Mouse (Mus musculus) embryonic facial prominence, embryonic 11.5 days (tissue): Measurements from ENCODE around the gene Cped1. TPM values are rescaled to one million over a fixed set of nuclear protein-coding genes. Genes with fewer than 3 reads are reported as not detected.

Experiments used
- ATAC-seq: fragments of 200-750 bp; cut with Nextera tagmentation; replicated peaks from 2 replicates; pipeline ENCODE4 v1.8.0; 2017; ENCODE audit warnings: low read depth; ENCODE audit not compliant: insufficient number of reproducible peaks, low FRiP score, low TSS enrichment
- DNase-seq: peaks from one replicate; pipeline ENCODE4 v3.0.0-alpha.2; 2015; ENCODE audit warnings: low spot score
- H3K27ac ChIP-seq: fragments of 300-500 bp; sonication (generic); replicated peaks from 2 replicates; pipeline ENCODE4 v1.5.1; 2014; ENCODE audit warnings: mild to moderate bottlenecking, low read depth, low read length, control low read depth
- H3K27me3 ChIP-seq: fragments of 300-500 bp; sonication (generic); 2 replicates; pipeline ENCODE4 v1.6.1; 2014; ENCODE audit warnings: mild to moderate bottlenecking, low read length, moderate library complexity, mixed read lengths; ENCODE audit not compliant: control insufficient read depth, insufficient read depth
- H3K36me3 ChIP-seq: fragments of 300-500 bp; sonication (generic); replicated peaks from 2 replicates; pipeline ENCODE4 v1.6.1; 2014; ENCODE audit warnings: low read depth, mild to moderate bottlenecking, low read length, moderate library complexity, mixed read lengths; ENCODE audit not compliant: control insufficient read depth, insufficient read depth
- H3K4me1 ChIP-seq: fragments of 300-500 bp; sonication (generic); 2 replicates; pipeline ENCODE4 v1.6.1; 2014; ENCODE audit warnings: low read length, mixed read lengths; ENCODE audit not compliant: control insufficient read depth, insufficient read depth
- H3K4me2 ChIP-seq: fragments of 300-500 bp; sonication (generic); 2 replicates; pipeline ENCODE4 v1.6.1; 2014; ENCODE audit warnings: low read depth, mild to moderate bottlenecking, control low read depth, low read length, moderate library complexity
- H3K4me3 ChIP-seq: fragments of 300-500 bp; sonication (generic); 2 replicates; pipeline ENCODE4 v1.5.1; 2014; ENCODE audit warnings: low read depth, low read length, control low read depth
- H3K9ac ChIP-seq: fragments of 300-500 bp; sonication (generic); replicated peaks from 2 replicates; pipeline ENCODE4 v1.6.1; 2014; ENCODE audit warnings: mild to moderate bottlenecking, control low read depth, low read length
- H3K9me3 ChIP-seq: fragments of 300-500 bp; sonication (generic); replicated peaks from 2 replicates; pipeline ENCODE4 v1.6.1; 2016; ENCODE audit warnings: mild to moderate bottlenecking, low read length, inconsistent platforms, mixed read lengths; ENCODE audit not compliant: control insufficient read depth
- WGBS: fragments of 180-500 bp; shearing (Covaris S2); extraction: QIAGEN DNeasy Blood & Tissue Kit; methylation state at CpG from one replicate; pipeline ENCODE4 v1.1.7; 2014; 5-methylcytosine and 5-hydroxymethylcytosine counted together
- polyA plus RNA-seq: library from polyadenylated mRNA; unstranded; fragments of >200 nt; fragmentation: Nextera tagmentation; extraction: Ambion mirVana; gene quantifications from 2 replicates; pipeline ENCODE4 v1.2.1, GENCODE M21; 2014

The Cped1 gene
- polyA plus RNA-seq, 1 experiment from 2014 or later = 40.2 TPM

DNA sequence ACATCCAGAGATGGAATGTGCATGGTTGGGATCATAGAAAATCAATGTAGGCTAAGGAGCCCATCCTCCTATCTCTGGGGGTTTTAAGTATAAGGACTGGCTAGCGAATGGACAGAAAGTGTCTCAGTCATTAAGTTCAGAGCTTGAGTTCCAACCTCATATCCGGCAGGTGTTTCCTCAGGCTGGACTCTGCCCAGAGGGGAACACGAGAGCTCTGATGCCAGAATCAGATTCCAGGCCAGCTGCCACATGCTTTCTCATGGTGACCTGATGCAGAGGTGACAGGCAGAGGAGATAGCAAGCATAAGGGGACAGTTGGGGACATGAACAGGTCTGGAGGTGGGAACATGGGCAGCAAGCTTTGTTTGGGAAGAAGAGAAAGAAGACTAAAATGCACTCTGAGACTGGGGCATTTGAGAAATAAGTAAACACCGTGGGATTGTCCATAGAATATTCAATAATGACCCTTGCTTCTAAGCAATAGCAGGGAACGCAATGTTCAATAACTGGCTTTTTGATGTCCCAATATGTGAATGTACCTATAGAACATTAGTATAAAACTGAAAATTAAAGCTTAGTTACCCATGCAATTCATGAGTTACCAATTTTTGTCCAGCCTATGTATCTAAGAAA lies 15.7 kb downstream of the Cped1 start:
- Histone ChIP-seq H3K4me3 (no peak overlapping the region), H3K9me3 (no peaks in the 10 kb centered on the region), H3K9ac (no peak overlapping the region), H3K4me2 (no peak overlapping the region), H3K27ac (no peak overlapping the region), H3K36me3 (no peaks in the 10 kb centered on the region), H3K27me3 (no peaks in the 10 kb centered on the region), H3K4me1 (0 out of 2 replicates have a peak, but pooled peaks cover 2% of the 10 kb centered on the region)
- DNase-seq = no peak
- no peak for ATAC-seq
- WGBS = 78% methylated on average over 5 of the region's 5 CpGs

- DNase-seq = no peak
- Histone ChIP-seq H3K9ac (peak overlapping the region; percentile 32; the same call in 1 of the 2 replicates), H3K27me3 (no peaks in the 10 kb centered on the region), H3K4me2 (no peak overlapping the region), H3K9me3 (no peaks in the 10 kb centered on the region), H3K36me3 (no peaks in the 10 kb centered on the region), H3K27ac (peak overlapping the region; percentile 25; the same call in 1 of the 2 replicates), H3K4me1 (no peaks in the 10 kb centered on the region), H3K4me3 (no peak overlapping the region)
- WGBS = 35% methylated on average over 17 of the region's 17 CpGs
- ATAC-seq = no peak
Observed at GRCm38 (mm10) chr6:22002521-22003199, 16.9 kb downstream of the Cped1 start.

- DNase-seq (peak; percentile 77), ATAC-seq (peak; percentile 54; the same call in 1 of the 2 replicates)
- 4% methylated on average over 6 of the region's 6 CpGs for WGBS
- no peak overlapping the region for H3K4me3 ChIP-seq
- no peaks in the 10 kb centered on the region for H3K9me3 ChIP-seq
- no peaks in the 10 kb centered on the region for H3K27me3 ChIP-seq
- no peaks in the 10 kb centered on the region for H3K4me1 ChIP-seq
- H3K4me2 ChIP-seq = no peak overlapping the region
- H3K9ac ChIP-seq = peak overlapping the region; percentile 32; the same call in 1 of the 2 replicates
- peak overlapping the region; percentile 25; the same call in 1 of the 2 replicates for H3K27ac ChIP-seq
- no peaks in the 10 kb centered on the region for H3K36me3 ChIP-seq
Observed at GRCm38 (mm10) chr6:22003200-22003587, 17.5 kb downstream of the Cped1 start.

- Histone ChIP-seq H3K9me3 (no peaks in the 10 kb centered on the region), H3K4me1 (no peaks in the 10 kb centered on the region), H3K9ac (no peak overlapping the region), H3K4me3 (no peak overlapping the region), H3K27me3 (no peaks in the 10 kb centered on the region), H3K4me2 (no peak overlapping the region), H3K36me3 (no peaks in the 10 kb centered on the region), H3K27ac (no peak overlapping the region)
- no peak for ATAC-seq
- no peak for DNase-seq
- 77% methylated on average over 10 of the region's 10 CpGs for WGBS
Observed at GRCm38 (mm10) chr6:22003959-22004543, 18.3 kb downstream of the Cped1 start.

GRCm38 (mm10) chr6:22008346-22008745 lies 22.6 kb downstream of the Cped1 start:
- Histone ChIP-seq H3K9ac (no peak overlapping the region), H3K4me2 (no peak overlapping the region), H3K27ac (no peak overlapping the region), H3K36me3 (no peaks in the 10 kb centered on the region), H3K9me3 (no peaks in the 10 kb centered on the region), H3K27me3 (no peaks in the 10 kb centered on the region), H3K4me3 (no peak overlapping the region), H3K4me1 (no peaks in the 10 kb centered on the region)
- no peak for ATAC-seq
- DNase-seq = no peak
- 91% methylated on average over 7 of the region's 7 CpGs for whole genome bisulfite sequencing

DNA sequence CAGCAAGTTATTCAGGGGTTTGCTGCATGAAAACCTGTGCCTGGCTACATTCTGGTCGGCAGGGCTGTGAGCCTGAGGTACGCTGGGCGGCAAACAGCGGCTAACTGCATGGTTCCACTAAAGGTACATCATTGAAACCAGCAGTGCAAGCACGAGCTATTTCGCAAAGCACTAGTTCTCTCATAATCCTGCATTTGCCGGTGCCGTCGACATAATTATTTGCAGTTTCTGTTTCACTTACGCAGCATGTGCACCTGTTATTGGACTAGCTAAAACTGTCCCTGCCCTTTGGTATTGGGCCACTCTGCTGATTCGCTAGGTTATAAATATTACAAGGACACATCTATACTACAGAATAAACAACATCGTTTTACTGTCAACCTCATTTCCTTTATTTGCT lies 24.5 kb downstream of the Cped1 start:
- WGBS = 80% methylated on average over 12 of the region's 12 CpGs
- H3K9ac ChIP-seq = no peak overlapping the region
- H3K27ac ChIP-seq = no peak overlapping the region
- no peak overlapping the region for H3K4me3 ChIP-seq
- no peak for ATAC-seq
- H3K4me2 ChIP-seq = no peak overlapping the region
- no peaks in the 10 kb centered on the region for H3K9me3 ChIP-seq
- no peaks in the 10 kb centered on the region for H3K27me3 ChIP-seq
- H3K36me3 ChIP-seq = no peaks in the 10 kb centered on the region
- no peak for DNase-seq
- H3K4me1 ChIP-seq = no peaks in the 10 kb centered on the region

GRCm38 (mm10) chr6:22010761-22011281 lies 25.1 kb downstream of the Cped1 start:
- no peak for ATAC-seq
- no peaks in the 10 kb centered on the region for H3K27me3 ChIP-seq
- H3K9ac ChIP-seq = no peak overlapping the region
- no peak overlapping the region for H3K27ac ChIP-seq
- H3K4me1 ChIP-seq = no peaks in the 10 kb centered on the region
- H3K36me3 ChIP-seq = no peaks in the 10 kb centered on the region
- no peak for DNase-seq
- H3K4me2 ChIP-seq = no peak overlapping the region
- no peak overlapping the region for H3K4me3 ChIP-seq
- WGBS = 90% methylated on average over 11 of the region's 11 CpGs
- no peaks in the 10 kb centered on the region for H3K9me3 ChIP-seq

- DNase-seq = no peak
- no peak overlapping the region for H3K4me2 ChIP-seq
- H3K9ac ChIP-seq = no peak overlapping the region
- no peaks in the 10 kb centered on the region for H3K4me1 ChIP-seq
- H3K27me3 ChIP-seq = no peaks in the 10 kb centered on the region
- no peak overlapping the region for H3K4me3 ChIP-seq
- no peaks in the 10 kb centered on the region for H3K36me3 ChIP-seq
- H3K27ac ChIP-seq = no peak overlapping the region
- ATAC-seq = no peak
- WGBS = 79% methylated on average over 2 of the region's 2 CpGs
- H3K9me3 ChIP-seq = no peaks in the 10 kb centered on the region
Observed at GRCm38 (mm10) chr6:22011546-22011945, 25.8 kb downstream of the Cped1 start.
